Mouse (Mus musculus): Measurements from ENCODE around the gene Pign. TPM values are rescaled to one million over a fixed set of nuclear protein-coding genes. Genes with fewer than 3 reads are reported as not detected.

Gene Pign
- polyA plus RNA-seq, 1 experiment = 47.8 TPM

DNA sequence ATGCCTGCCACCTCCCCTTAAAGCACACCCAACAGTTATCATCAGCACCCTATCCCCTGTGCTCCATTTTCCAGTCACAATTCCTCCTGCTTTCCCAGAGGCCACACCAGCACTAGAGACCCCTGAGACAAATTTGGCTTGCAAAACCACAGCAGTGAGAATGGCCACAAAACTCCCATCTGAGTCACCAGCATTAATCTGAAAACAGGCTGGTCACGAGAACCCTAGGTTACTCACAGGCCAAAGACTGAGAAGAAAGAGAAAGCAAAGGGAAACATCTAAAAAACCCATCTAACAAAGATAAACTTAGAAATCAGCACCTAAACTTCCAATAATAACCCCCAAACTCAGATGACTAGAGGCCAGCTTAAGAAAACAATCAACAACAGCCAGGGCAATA, 12.8 kb downstream of the Pign start:
- TF ChIP-seq CTCF (IDR thresholded peaks at IDR 0.05; ENCODE audit: control insufficient read depth, insufficient read depth, insufficient replicate concordance, low read depth, low read length) (no peak), POLR2A (IDR thresholded peaks at IDR 0.05; ENCODE audit: control insufficient read depth, low read depth, low read length) (no peak)

DNA sequence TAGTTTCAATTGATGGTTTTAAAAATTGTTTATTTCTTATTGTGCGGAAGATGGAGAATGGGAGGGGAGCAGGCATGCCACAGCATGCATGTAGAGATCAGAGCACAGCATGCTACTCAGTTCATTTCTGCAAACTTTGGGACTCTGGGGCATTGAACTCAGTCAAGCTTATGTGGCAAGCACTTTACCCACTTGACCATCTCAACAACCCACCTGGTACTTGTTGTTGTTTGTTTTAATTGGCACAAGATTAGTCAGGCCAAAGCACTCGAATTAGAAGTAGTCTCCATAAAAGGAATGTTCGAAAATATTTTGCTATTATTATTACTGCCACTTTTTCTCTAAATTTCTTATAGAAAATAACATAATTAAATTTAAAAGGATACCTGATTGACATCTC, 19.4 kb downstream of the Pign start:
- H3K36me3 ChIP-seq (ENCODE audit: control insufficient read depth, insufficient read depth, low read length) = no peaks in the 10 kb centered on the region
- no peaks in the 10 kb centered on the region for H3K27me3 ChIP-seq (ENCODE audit: control insufficient read depth, insufficient read depth, low read length)
- TF ChIP-seq POLR2A (IDR thresholded peaks at IDR 0.05; ENCODE audit: control insufficient read depth, low read depth, low read length) (no peak), CTCF (IDR thresholded peaks at IDR 0.05; ENCODE audit: control insufficient read depth, insufficient read depth, insufficient replicate concordance, low read depth, low read length) (no peak)
- no peak overlapping the region for H3K4me3 ChIP-seq (ENCODE audit: control insufficient read depth, low read depth, low read length)
- H3K4me1 ChIP-seq (ENCODE audit: control insufficient read depth, insufficient read depth, low read length) = no peaks in the 10 kb centered on the region
- H3K27ac ChIP-seq (ENCODE audit: control insufficient read depth, insufficient read depth, low read depth, low read length) = no peak overlapping the region

More for the DNA sequence above, 12.8 kb downstream of the Pign start:
- H3K4me1 ChIP-seq (ENCODE audit: control insufficient read depth, insufficient read depth, low read length) = no peaks in the 10 kb centered on the region
- H3K36me3 ChIP-seq (ENCODE audit: control insufficient read depth, insufficient read depth, low read length) = no peaks in the 10 kb centered on the region
- no peak overlapping the region for H3K27ac ChIP-seq (ENCODE audit: control insufficient read depth, insufficient read depth, low read depth, low read length)
- H3K27me3 ChIP-seq (ENCODE audit: control insufficient read depth, insufficient read depth, low read length) = no peaks in the 10 kb centered on the region
- no peak overlapping the region for H3K4me3 ChIP-seq (ENCODE audit: control insufficient read depth, low read depth, low read length)

DNA sequence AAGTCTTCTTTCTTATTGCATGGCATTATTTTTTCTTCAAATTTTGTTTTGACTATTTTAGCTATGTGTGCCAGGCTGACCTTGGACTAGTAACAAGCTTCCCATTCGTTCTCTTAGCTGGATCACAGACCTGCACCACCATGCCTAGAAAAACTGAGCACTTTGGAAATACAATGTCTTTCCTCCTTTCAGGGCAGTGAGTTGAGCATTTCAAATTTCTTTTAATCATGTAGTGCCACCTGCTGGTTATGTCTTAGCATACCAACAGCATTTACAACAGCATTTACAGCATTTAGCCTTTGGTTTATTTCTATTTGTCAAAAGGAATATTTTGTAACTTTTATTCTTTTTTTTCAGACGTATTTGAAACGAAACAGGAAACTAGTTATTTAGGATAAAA, 33.0 kb downstream of the Pign start:
- no peaks in the 10 kb centered on the region for H3K36me3 ChIP-seq (ENCODE audit: control insufficient read depth, insufficient read depth, low read length)
- H3K4me3 ChIP-seq (ENCODE audit: control insufficient read depth, low read depth, low read length) = no peak overlapping the region
- H3K4me1 ChIP-seq (ENCODE audit: control insufficient read depth, insufficient read depth, low read length) = no peaks in the 10 kb centered on the region
- H3K27me3 ChIP-seq (ENCODE audit: control insufficient read depth, insufficient read depth, low read length) = no peaks in the 10 kb centered on the region
- no peak overlapping the region for H3K27ac ChIP-seq (ENCODE audit: control insufficient read depth, insufficient read depth, low read depth, low read length)
- TF ChIP-seq CTCF (IDR thresholded peaks at IDR 0.05; ENCODE audit: control insufficient read depth, insufficient read depth, insufficient replicate concordance, low read depth, low read length) (no peak), POLR2A (IDR thresholded peaks at IDR 0.05; ENCODE audit: control insufficient read depth, low read depth, low read length) (no peak)

DNA sequence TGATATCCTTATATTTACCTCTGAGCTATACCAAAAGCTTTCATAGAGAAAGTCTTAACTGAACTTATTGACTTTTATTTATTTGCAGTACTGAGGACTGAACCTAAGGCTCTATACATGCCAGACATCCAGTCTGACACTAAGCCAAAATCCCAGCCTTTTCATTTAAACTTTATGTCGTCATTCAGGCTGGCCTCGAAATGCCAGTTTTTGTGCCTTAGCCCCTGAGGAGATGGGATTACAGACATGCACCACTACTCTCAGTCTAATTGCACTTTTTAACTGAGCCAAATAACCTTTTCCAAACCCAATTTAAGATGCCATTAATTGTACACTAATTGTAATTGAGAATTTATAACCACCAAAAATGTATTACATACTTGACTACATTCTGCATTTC, 73.8 kb downstream of the Pign start:
- Histone ChIP-seq H3K27ac (ENCODE audit: control insufficient read depth, insufficient read depth, low read depth, low read length) (no peak overlapping the region), H3K4me1 (ENCODE audit: control insufficient read depth, insufficient read depth, low read length) (no peaks in the 10 kb centered on the region), H3K4me3 (ENCODE audit: control insufficient read depth, low read depth, low read length) (no peak overlapping the region), H3K36me3 (ENCODE audit: control insufficient read depth, insufficient read depth, low read length) (no peaks in the 10 kb centered on the region), H3K27me3 (ENCODE audit: control insufficient read depth, insufficient read depth, low read length) (no peaks in the 10 kb centered on the region)
- no peak for TF ChIP-seq CTCF (IDR thresholded peaks at IDR 0.05; ENCODE audit: control insufficient read depth, insufficient read depth, insufficient replicate concordance, low read depth, low read length)
- no peak for TF ChIP-seq POLR2A (IDR thresholded peaks at IDR 0.05; ENCODE audit: control insufficient read depth, low read depth, low read length)

DNA sequence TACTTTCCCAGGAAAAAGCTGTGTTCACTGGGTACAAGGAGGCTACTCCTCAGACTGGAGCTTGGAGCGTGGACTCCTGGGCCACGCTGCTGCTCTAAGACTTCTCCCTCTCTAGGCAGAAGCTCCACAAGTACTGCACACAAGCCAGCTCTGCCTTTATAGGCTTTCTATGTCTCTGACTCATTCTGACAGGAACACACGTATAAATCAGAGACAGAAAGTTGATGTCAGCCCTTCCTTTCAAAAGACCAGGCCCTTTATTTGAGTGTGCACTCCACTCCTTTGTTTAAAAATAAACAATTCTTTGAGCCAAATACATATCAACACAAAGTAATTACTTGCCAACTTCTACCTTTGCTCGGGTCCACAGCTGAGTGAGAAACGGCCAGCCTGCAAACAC, 74.8 kb downstream of the Pign start:
- Histone ChIP-seq H3K4me3 (ENCODE audit: control insufficient read depth, low read depth, low read length) (no peak overlapping the region), H3K36me3 (ENCODE audit: control insufficient read depth, insufficient read depth, low read length) (no peaks in the 10 kb centered on the region), H3K27ac (ENCODE audit: control insufficient read depth, insufficient read depth, low read depth, low read length) (no peak overlapping the region), H3K4me1 (ENCODE audit: control insufficient read depth, insufficient read depth, low read length) (no peaks in the 10 kb centered on the region), H3K27me3 (ENCODE audit: control insufficient read depth, insufficient read depth, low read length) (no peaks in the 10 kb centered on the region)
- no peak for TF ChIP-seq CTCF (IDR thresholded peaks at IDR 0.05; ENCODE audit: control insufficient read depth, insufficient read depth, insufficient replicate concordance, low read depth, low read length)
- TF ChIP-seq POLR2A (IDR thresholded peaks at IDR 0.05; ENCODE audit: control insufficient read depth, low read depth, low read length) = no peak

DNA sequence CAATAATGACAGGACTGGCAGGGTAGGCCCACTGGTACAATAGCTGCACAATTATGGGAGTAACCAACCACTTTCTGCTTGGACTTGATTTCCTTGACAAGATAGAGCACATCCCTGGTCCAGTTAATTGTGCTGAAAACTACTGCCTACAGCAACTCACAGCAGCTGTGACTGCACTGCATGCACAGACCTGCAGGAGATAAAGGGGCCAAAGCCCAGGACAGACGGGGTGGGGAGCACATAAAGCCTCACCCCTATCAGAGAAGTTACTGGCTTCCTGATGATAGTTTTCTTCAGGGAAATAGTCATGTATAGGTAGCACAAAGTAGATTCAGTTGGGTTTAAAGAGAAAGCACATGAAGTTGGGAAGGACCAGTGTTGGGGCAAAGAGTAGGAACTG, 80.7 kb downstream of the Pign start:
- no peaks in the 10 kb centered on the region for H3K4me1 ChIP-seq (ENCODE audit: control insufficient read depth, insufficient read depth, low read length)
- no peak overlapping the region for H3K4me3 ChIP-seq (ENCODE audit: control insufficient read depth, low read depth, low read length)
- H3K36me3 ChIP-seq (ENCODE audit: control insufficient read depth, insufficient read depth, low read length) = peaks cover 1% of the 10 kb centered on the region
- H3K27ac ChIP-seq (ENCODE audit: control insufficient read depth, insufficient read depth, low read depth, low read length) = no peak overlapping the region
- no peaks in the 10 kb centered on the region for H3K27me3 ChIP-seq (ENCODE audit: control insufficient read depth, insufficient read depth, low read length)
- TF ChIP-seq CTCF (IDR thresholded peaks at IDR 0.05; ENCODE audit: control insufficient read depth, insufficient read depth, insufficient replicate concordance, low read depth, low read length) = no peak
- no peak for TF ChIP-seq POLR2A (IDR thresholded peaks at IDR 0.05; ENCODE audit: control insufficient read depth, low read depth, low read length)

DNA sequence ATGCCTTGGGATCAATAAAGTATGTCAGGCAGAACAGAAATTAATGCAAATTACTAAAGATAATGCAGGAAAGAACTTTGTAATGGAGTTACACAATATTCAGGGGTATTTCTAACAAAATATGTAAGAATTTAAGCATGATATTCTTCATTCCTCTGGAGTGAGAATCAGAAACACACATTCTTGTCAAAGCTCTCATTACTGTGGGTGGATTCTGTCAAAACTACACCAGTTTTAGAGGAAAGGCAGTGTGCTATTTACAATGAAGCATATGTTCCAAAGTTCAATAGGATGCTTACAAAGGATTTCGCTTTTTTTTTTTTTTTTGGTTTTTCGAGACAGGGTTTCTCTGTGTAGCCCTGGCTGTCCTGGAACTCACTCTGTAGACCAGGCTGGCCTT, 82.6 kb downstream of the Pign start:
- peaks cover 1% of the 10 kb centered on the region for H3K36me3 ChIP-seq (ENCODE audit: control insufficient read depth, insufficient read depth, low read length)

DNA sequence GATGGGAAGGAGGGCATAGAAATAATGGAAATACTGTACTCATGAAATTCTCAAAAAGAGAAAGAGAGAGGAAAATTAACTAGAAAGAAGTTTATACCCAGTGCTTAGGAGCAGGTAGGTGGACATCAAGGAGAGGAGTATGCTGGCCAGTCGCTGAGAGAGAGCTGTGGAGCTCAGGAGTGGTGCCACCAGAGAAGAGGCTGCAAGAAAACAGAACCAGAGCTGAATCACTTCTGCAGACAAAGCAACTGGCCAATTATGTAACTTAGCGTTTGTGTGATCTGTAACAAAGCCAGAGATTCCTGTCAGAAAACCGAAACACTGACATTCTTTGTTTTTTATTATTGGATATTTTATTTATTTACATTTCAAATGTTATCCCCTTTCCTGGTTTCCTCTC, 97.4 kb downstream of the Pign start:
- no peaks in the 10 kb centered on the region for H3K36me3 ChIP-seq (ENCODE audit: control insufficient read depth, insufficient read depth, low read length)
- H3K4me1 ChIP-seq (ENCODE audit: control insufficient read depth, insufficient read depth, low read length) = no peaks in the 10 kb centered on the region
- H3K4me3 ChIP-seq (ENCODE audit: control insufficient read depth, low read depth, low read length) = no peak overlapping the region
- no peak overlapping the region for H3K27ac ChIP-seq (ENCODE audit: control insufficient read depth, insufficient read depth, low read depth, low read length)
- no peak for TF ChIP-seq POLR2A (IDR thresholded peaks at IDR 0.05; ENCODE audit: control insufficient read depth, low read depth, low read length)
- TF ChIP-seq CTCF (IDR thresholded peaks at IDR 0.05; ENCODE audit: control insufficient read depth, insufficient read depth, insufficient replicate concordance, low read depth, low read length) = no peak
- no peaks in the 10 kb centered on the region for H3K27me3 ChIP-seq (ENCODE audit: control insufficient read depth, insufficient read depth, low read length)

More for the DNA sequence above, 82.6 kb downstream of the Pign start:
- TF ChIP-seq POLR2A (IDR thresholded peaks at IDR 0.05; ENCODE audit: control insufficient read depth, low read depth, low read length) (no peak), CTCF (IDR thresholded peaks at IDR 0.05; ENCODE audit: control insufficient read depth, insufficient read depth, insufficient replicate concordance, low read depth, low read length) (no peak)
- H3K4me3 ChIP-seq (ENCODE audit: control insufficient read depth, low read depth, low read length) = no peak overlapping the region
- H3K27ac ChIP-seq (ENCODE audit: control insufficient read depth, insufficient read depth, low read depth, low read length) = no peak overlapping the region
- no peaks in the 10 kb centered on the region for H3K4me1 ChIP-seq (ENCODE audit: control insufficient read depth, insufficient read depth, low read length)
- no peaks in the 10 kb centered on the region for H3K27me3 ChIP-seq (ENCODE audit: control insufficient read depth, insufficient read depth, low read length)

Measured in testis, adult 2 months (tissue).